Mouse (Mus musculus) limb, embryonic 10.5 days (tissue): ENCODE measurements around the gene Ankrd13a. TPM values are rescaled to one million over a fixed set of nuclear protein-coding genes. Genes with fewer than 3 reads are reported as not detected.

Source experiments
- DNase-seq: peaks from one replicate; pipeline ENCODE4 v3.0.0-alpha.2; 2017; ENCODE audit warnings: low spot score
- H3K27ac ChIP-seq: fragments of 300-500 bp; sonication (generic); 2 replicates; pipeline ENCODE4 v1.5.1; 2016; ENCODE audit warnings: mild to moderate bottlenecking
- H3K27me3 ChIP-seq: fragments of 300-500 bp; sonication (generic); 2 replicates; pipeline ENCODE4 v1.6.1; 2016; ENCODE audit warnings: low read depth, mild to moderate bottlenecking; ENCODE audit not compliant: poor library complexity, severe bottlenecking
- H3K36me3 ChIP-seq: fragments of 300-500 bp; sonication (generic); 2 replicates; pipeline ENCODE4 v1.6.1; 2016; ENCODE audit warnings: mild to moderate bottlenecking, moderate library complexity
- H3K4me1 ChIP-seq: fragments of 300-500 bp; sonication (generic); 2 replicates; pipeline ENCODE4 v1.6.1; 2016
- H3K4me3 ChIP-seq: fragments of 300-500 bp; sonication (generic); 2 replicates; pipeline ENCODE4 v1.5.1; 2016; ENCODE audit warnings: mild to moderate bottlenecking, moderate library complexity
- H3K9me3 ChIP-seq: fragments of 300-500 bp; sonication (generic); replicated peaks from 2 replicates; pipeline ENCODE4 v1.6.1; 2016; ENCODE audit warnings: mild to moderate bottlenecking
- WGBS: fragments of 180-500 bp; shearing (Covaris S2); methylation state at CpG from one replicate; pipeline ENCODE4 v1.1.7; 2016; 5-methylcytosine and 5-hydroxymethylcytosine counted together
- polyA plus RNA-seq: library from polyadenylated mRNA; unstranded; fragments of >200 nt; fragmentation: Nextera tagmentation; extraction: Ambion mirVana; gene quantifications from 2 replicates; pipeline ENCODE4 v1.2.1, GENCODE M21; 2016

Gene Ankrd13a
- polyA plus RNA-seq, 1 experiment from 2014 or later = 43.1 TPM

DNA sequence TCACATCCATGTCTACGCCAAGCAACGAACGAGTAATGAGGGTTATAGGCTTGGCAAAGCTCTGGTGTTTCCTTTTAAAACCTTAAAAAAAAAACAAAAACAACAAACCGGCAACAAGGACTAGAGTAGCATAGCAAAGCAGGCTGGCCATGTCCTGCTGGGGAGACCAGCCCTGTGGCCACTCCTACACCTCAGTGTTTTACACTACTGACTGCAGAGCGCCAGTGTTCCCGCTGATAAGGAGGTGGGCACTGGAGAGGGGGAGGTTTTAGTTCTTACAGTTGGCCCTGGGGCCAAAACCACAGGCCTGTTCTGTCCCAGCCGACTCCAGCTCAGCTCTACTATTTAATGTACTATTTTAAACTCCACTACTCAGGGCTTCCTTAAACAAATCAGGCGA is 33.0 kb downstream of the Ankrd13a start:
- H3K4me3 ChIP-seq = no peak overlapping the region
- no peak for DNase-seq
- H3K4me1 ChIP-seq = peaks cover 49% of the 10 kb centered on the region
- no peaks in the 10 kb centered on the region for H3K9me3 ChIP-seq
- 36% methylated on average over 8 of the region's 8 CpGs for WGBS
- no peaks in the 10 kb centered on the region for H3K27me3 ChIP-seq
- H3K36me3 ChIP-seq = peaks cover 91% of the 10 kb centered on the region
- peak overlapping the region; percentile 64; the same call in 1 of the 2 replicates for H3K27ac ChIP-seq

- Histone ChIP-seq H3K36me3 (peaks cover 89% of the 10 kb centered on the region), H3K4me3 (no peak overlapping the region), H3K27me3 (no peaks in the 10 kb centered on the region), H3K9me3 (no peaks in the 10 kb centered on the region), H3K4me1 (peaks cover 52% of the 10 kb centered on the region), H3K27ac (no peak overlapping the region)
- WGBS = 49% methylated on average over 6 of the region's 6 CpGs
- no peak for DNase-seq
These were observed 33.4 kb downstream of the Ankrd13a start for GRCm38 (mm10) chr5:114807893-114808292.

- Histone ChIP-seq H3K4me1 (peaks cover 52% of the 10 kb centered on the region), H3K9me3 (no peaks in the 10 kb centered on the region), H3K4me3 (no peak overlapping the region), H3K36me3 (peaks cover 84% of the 10 kb centered on the region), H3K27ac (peak overlapping the region; percentile 47), H3K27me3 (no peaks in the 10 kb centered on the region)
- 63% methylated on average over 8 of the region's 8 CpGs for WGBS
- DNase-seq = no peak
These were observed 33.9 kb downstream of the Ankrd13a start for GRCm38 (mm10) chr5:114808385-114808784.

GRCm38 (mm10) chr5:114809181-114809756 is 34.8 kb downstream of the Ankrd13a start:
- WGBS = 82% methylated on average over 10 of the region's 10 CpGs
- Histone ChIP-seq H3K36me3 (peaks cover 75% of the 10 kb centered on the region), H3K27ac (no peak overlapping the region), H3K9me3 (no peaks in the 10 kb centered on the region), H3K4me3 (no peak overlapping the region), H3K4me1 (peaks cover 55% of the 10 kb centered on the region), H3K27me3 (no peaks in the 10 kb centered on the region)
- no peak for DNase-seq

GRCm38 (mm10) chr5:114809826-114810225 is 35.3 kb downstream of the Ankrd13a start:
- Histone ChIP-seq H3K27ac (no peak overlapping the region), H3K36me3 (peaks cover 70% of the 10 kb centered on the region), H3K4me3 (no peak overlapping the region), H3K9me3 (no peaks in the 10 kb centered on the region), H3K4me1 (peaks cover 55% of the 10 kb centered on the region), H3K27me3 (no peaks in the 10 kb centered on the region)
- no peak for DNase-seq
- WGBS = 93% methylated on average over 5 of the region's 5 CpGs

DNA sequence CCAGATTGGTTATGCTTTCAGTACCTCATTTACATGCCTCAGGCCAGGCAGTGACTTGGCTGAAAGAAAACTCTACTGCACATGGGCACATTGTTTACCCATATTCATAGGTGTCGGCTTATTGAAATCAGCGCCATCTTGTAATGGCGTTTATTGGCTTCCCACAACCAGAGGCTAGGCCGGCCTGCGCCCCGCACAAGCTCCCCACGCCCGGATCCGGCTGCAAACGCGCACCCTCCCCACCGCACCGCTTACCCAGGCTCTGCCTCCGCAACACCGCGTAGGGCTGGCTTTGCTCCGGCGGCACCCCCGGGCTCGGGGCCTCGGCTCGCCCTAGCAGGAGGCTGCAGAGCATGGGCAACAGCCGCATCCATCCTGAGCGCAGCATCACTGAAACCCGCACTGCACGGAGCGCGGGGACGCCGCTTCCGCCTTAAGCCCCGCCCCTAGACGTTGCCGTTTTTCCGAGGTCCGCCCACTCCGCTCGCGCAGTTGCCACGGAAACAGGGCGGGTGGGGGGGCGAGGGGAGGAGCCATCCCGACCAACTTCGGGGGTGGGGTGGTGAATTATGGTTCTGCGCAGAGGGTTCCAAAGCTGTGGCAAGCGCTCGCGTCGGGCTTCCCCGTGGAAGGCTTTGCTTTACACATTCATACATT is 39.2 kb downstream of the Ankrd13a start:
- Histone ChIP-seq H3K27ac (peak overlapping the region; percentile 93), H3K36me3 (peaks cover 51% of the 10 kb centered on the region), H3K4me1 (peaks cover 29% of the 10 kb centered on the region), H3K27me3 (no peaks in the 10 kb centered on the region), H3K9me3 (no peaks in the 10 kb centered on the region), H3K4me3 (peak overlapping the region; percentile 83)
- peak; percentile 91 for DNase-seq
- under 1% methylated on average over 50 of the region's 50 CpGs for WGBS

GRCm38 (mm10) chr5:114816599-114816998 is 42.1 kb downstream of the Ankrd13a start:
- no peaks in the 10 kb centered on the region for H3K9me3 ChIP-seq
- H3K4me1 ChIP-seq = peaks cover 17% of the 10 kb centered on the region
- H3K27ac ChIP-seq = no peak overlapping the region
- WGBS = 74% methylated on average over 6 of the region's 6 CpGs
- DNase-seq = no peak
- no peaks in the 10 kb centered on the region for H3K27me3 ChIP-seq
- peaks cover 42% of the 10 kb centered on the region for H3K36me3 ChIP-seq
- no peak overlapping the region for H3K4me3 ChIP-seq

GRCm38 (mm10) chr5:114818124-114818523 is 43.6 kb downstream of the Ankrd13a start:
- H3K4me3 ChIP-seq = no peak overlapping the region
- no peak for DNase-seq
- peaks cover 41% of the 10 kb centered on the region for H3K36me3 ChIP-seq
- no peaks in the 10 kb centered on the region; the same call in 1 of the 2 replicates for H3K9me3 ChIP-seq
- 84% methylated on average over 11 of the region's 11 CpGs for WGBS
- H3K27me3 ChIP-seq = no peaks in the 10 kb centered on the region
- H3K27ac ChIP-seq = no peak overlapping the region
- peaks cover 10% of the 10 kb centered on the region; the same call in 1 of the 2 replicates for H3K4me1 ChIP-seq

- Histone ChIP-seq H3K4me1 (peaks cover 15% of the 10 kb centered on the region), H3K27ac (peak within 1 kb of the TSS; percentile 94), H3K4me3 (peak within 1 kb of the TSS; percentile 89), H3K27me3 (no peaks in the 10 kb centered on the region), H3K9me3 (no peaks in the 10 kb centered on the region; the same call in 1 of the 2 replicates), H3K36me3 (peaks cover 28% of the 10 kb centered on the region)
- peak; percentile 96 for DNase-seq
- 8% methylated on average over 53 of the region's 53 CpGs for WGBS
These were observed 48.6 kb downstream of the Ankrd13a start, which contains the start of gene 1500011B03Rik for GRCm38 (mm10) chr5:114822796-114823688. 1500011B03Rik (minus strand) TSS chr5:114823468.

DNA sequence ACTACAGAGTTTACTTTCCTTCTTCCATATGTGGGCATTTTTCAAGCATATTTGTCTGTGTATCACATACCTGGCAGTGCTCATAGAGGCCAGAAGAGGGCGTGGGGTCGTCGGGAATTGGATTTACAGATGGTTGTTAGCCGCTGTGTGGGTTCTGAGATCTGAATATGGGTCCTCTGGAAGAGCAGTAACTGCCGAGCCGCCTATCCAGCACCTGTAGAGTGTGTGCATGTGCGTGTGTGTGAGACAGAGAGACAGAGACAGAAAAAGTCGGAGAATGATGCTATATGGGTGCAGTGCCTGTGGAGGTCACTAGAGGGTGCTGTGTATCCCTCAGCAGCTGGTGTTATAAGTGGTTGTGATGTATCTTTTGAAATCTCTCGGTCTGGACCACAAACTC is 49.7 kb downstream of the Ankrd13a start:
- Histone ChIP-seq H3K9me3 (no peaks in the 10 kb centered on the region; the same call in 1 of the 2 replicates), H3K4me3 (peak overlapping the region; percentile 25), H3K4me1 (peaks cover 15% of the 10 kb centered on the region), H3K27ac (no peak overlapping the region), H3K36me3 (peaks cover 28% of the 10 kb centered on the region), H3K27me3 (no peaks in the 10 kb centered on the region)
- WGBS = 20% methylated on average over 9 of the region's 9 CpGs
- peak; percentile 59 for DNase-seq

DNA sequence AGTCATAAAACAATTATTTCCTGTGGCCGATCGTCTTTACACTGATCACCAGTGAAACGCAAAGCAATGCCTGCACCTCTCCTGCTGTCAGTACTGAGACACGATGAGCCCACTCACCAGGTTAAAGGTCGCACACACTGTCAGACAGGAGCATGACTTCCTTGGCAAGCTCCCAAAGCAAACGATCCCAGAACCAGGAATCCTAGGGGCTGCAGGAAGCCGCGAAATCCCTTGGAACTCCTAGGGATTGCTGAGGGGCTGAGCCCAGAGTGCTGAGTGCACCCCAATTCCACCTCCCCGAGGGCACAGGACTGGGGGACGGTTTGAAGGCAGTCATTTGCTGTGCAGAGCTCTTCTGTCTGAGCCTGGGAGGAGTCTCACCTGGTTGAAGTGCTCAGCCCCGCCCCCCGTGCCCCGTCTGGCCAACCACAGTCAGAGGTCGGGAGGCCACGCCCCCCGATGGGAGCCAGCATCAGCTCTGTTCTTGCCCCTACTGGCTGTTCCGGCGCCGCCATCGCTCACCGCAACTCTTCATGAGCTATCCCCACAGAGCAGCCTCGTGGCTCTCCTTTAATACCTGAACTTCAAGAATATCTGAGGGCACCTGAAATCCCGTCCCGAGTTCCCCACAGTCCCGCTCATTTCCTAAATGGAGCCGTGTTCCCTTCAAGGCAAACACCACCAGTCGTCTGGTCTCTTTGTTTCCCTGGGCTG is 51.7 kb downstream of the Ankrd13a start:
- H3K27ac ChIP-seq = peak overlapping the region; percentile 88
- H3K4me1 ChIP-seq = peaks cover 15% of the 10 kb centered on the region
- H3K27me3 ChIP-seq = no peaks in the 10 kb centered on the region
- peak overlapping the region; percentile 52 for H3K4me3 ChIP-seq
- WGBS = 10% methylated on average over 27 of the region's 27 CpGs
- peak; percentile 91 for DNase-seq
- H3K9me3 ChIP-seq = no peaks in the 10 kb centered on the region; the same call in 1 of the 2 replicates
- peaks cover 14% of the 10 kb centered on the region for H3K36me3 ChIP-seq

- Histone ChIP-seq H3K27me3 (no peaks in the 10 kb centered on the region), H3K36me3 (peaks cover 1% of the 10 kb centered on the region), H3K4me1 (peaks cover 15% of the 10 kb centered on the region), H3K4me3 (no peak overlapping the region), H3K27ac (no peak overlapping the region), H3K9me3 (no peaks in the 10 kb centered on the region)
- WGBS = 92% methylated on average over 12 of the region's 12 CpGs
- DNase-seq = no peak
These were observed 53.0 kb downstream of the Ankrd13a start for GRCm38 (mm10) chr5:114827427-114827826.
